Comparison of ENCODE assay signal across 9 mouse cellular contexts in the genomic region with DNA sequence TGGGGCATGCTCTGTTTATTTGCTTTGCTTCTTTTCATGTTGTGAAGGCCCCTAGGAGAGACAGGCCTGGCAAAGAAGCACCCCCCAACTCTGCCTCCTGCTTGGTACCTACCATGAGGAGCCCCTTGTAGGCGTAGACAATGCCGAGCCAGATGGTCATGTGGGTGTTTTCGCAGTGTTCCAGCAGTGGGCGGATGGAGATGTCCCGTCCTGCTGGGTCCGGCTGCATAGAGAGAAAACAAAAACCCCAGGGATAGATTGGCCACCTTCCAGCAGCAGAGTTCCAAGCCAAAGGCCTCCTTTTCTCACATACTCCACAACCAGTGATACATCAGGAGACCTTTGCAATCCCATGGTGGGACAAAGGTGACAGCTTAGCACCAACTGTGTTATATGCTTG. TPM values are rescaled to one million over a fixed set of nuclear protein-coding genes. Genes with fewer than 3 reads are reported as not detected.
DNase-seq lines count a peak whose midpoint lies in the region; ATAC-seq and TF ChIP-seq lines count a peak whose summit lies in the region.
"Had no signal": no experiment of that assay in that cellular context is flagged by ENCODE, and none has a peak within 500 bp of the region (broad histone marks: within the 10 kb centered on the region; RNA-seq: fewer than 3 reads in every experiment).

No protein-coding gene starts in this region.

- ATAC-seq in erythroblast, adult 5-6 weeks (replicated peaks; ENCODE audit: low FRiP score, poor library complexity, severe bottlenecking): no peak

- no peak for TF ChIP-seq CTCF in heart, adult 2 months (IDR thresholded peaks at IDR 0.05)

- H3K4me1 ChIP-seq in heart, adult 2 months (ENCODE audit: control insufficient read depth, insufficient read depth, low read length): no peaks in the 10 kb centered on the region
- H3K4me1 ChIP-seq: limb, embryonic 15.5 days had no signal

- no peaks in the 10 kb centered on the region for H3K27me3 ChIP-seq in heart, adult 2 months (ENCODE audit: control insufficient read depth, insufficient read depth, low read length)

- no peak for TF ChIP-seq EP300 in heart, adult 2 months (IDR thresholded peaks at IDR 0.05; ENCODE audit: insufficient read depth, low read depth, low read length)

- H3K4me3 ChIP-seq in heart, adult 2 months: no peak overlapping the region
- H3K4me3 ChIP-seq: limb, embryonic 15.5 days had no signal

- H3K27ac ChIP-seq in heart, adult 2 months: no peak overlapping the region
- H3K27ac ChIP-seq: limb, embryonic 15.5 days had no signal

- no peak for TF ChIP-seq POLR2A in heart, adult 2 months (IDR thresholded peaks at IDR 0.05; ENCODE audit: insufficient read depth, low read depth, low read length)

- peak; percentile 17 to 48 for DNase-seq in heart, postnatal 14 days
- no peak for DNase-seq in heart, adult 2 months
- DNase-seq in Muller cell, postnatal 12 days (ENCODE audit: inconsistent ontology term): peak; percentile 67
- DNase-seq in cerebellum, adult 9-10 months: peak; percentile 73
- peak; percentile 61 to 75 for DNase-seq in layer of hippocampus, postnatal 14 days (ENCODE audit: low spot score in 2 of 2)
- no peak for DNase-seq in embryo, embryonic 9.5 days (ENCODE audit: extremely low spot score)
- DNase-seq in B cell, adult 2 months: no peak

- H3K9ac ChIP-seq in heart, adult 2 months (ENCODE audit: low read depth, low read length): no peak overlapping the region
- H3K9ac ChIP-seq: limb, embryonic 15.5 days had no signal

- no peaks in the 10 kb centered on the region for H3K36me3 ChIP-seq in heart, adult 2 months (ENCODE audit: control insufficient read depth, insufficient read depth, low read length)
- H3K36me3 ChIP-seq: limb, embryonic 15.5 days had no signal

- no peaks in the 10 kb centered on the region for H3K79me2 ChIP-seq in heart, adult 2 months (replicated peaks; ENCODE audit: control insufficient read depth, insufficient read depth, low read length)

- WGBS in heart, adult 2 months: 26% methylated on average over 6 of the region's 6 CpGs

- intact Hi-C loops in heart, postnatal 14 days (cut with DNase I): loop anchor here (10.0 kb wide), 1 partner anchor 571 kb away; no protein-coding TSS in a partner anchor
- intact Hi-C loops in heart, adult 2 months (cut with DNase I): no loop called here

RNA-seq across cellular contexts. Expression of a gene that starts 34.2 kb away (rescaled TPM):
- 1 to 10 TPM; 1.4 to 1.6 TPM for total RNA-seq in heart, postnatal 14 days (2021)
- total RNA-seq in heart, adult 2 months (2021): 1 to 10 TPM in 1 of 2 experiments, under 1 TPM in 1; 0.64 to 1.7 TPM
- 1.4 and 1.6 TPM in 2 replicates for polyA plus RNA-seq in heart, adult 2 months (2012; rRNA removed)
- total RNA-seq in layer of hippocampus, postnatal 14 days (2021): 1 to 10 TPM; 2.8 to 4.1 TPM
- 0.84 and 1.5 TPM in 2 replicates for total RNA-seq in erythroblast, adult 5-6 weeks (2015; ENCODE audit: low replicate concordance)
- 3.2 and 3.9 TPM in 2 replicates for total RNA-seq in erythroblast, adult 5-6 weeks (2017; ENCODE audit: low replicate concordance)

Comparison
In these comparisons a context has a peak if more than half of its experiments do, and no peak if none do; other contexts are left out.
1. DNase-seq: peak in heart, postnatal 14 days (2 of 2), Muller cell, postnatal 12 days (single experiment), cerebellum, adult 9-10 months (single experiment) and layer of hippocampus, postnatal 14 days (2 of 2); none in heart, adult 2 months (0 of 2), embryo, embryonic 9.5 days (single experiment) and B cell, adult 2 months (0 of 2).